Mouse (Mus musculus): ENCODE results near the gene Gdap1l1. TPM values are rescaled to one million over a fixed set of nuclear protein-coding genes. Genes with fewer than 3 reads are reported as not detected.
A peak's percentile ranks its signal among the peaks of the same experiment; 100 is the strongest.

Gdap1l1 gene
- total RNA-seq, 2 experiments from 2014 or later = not detected

DNA sequence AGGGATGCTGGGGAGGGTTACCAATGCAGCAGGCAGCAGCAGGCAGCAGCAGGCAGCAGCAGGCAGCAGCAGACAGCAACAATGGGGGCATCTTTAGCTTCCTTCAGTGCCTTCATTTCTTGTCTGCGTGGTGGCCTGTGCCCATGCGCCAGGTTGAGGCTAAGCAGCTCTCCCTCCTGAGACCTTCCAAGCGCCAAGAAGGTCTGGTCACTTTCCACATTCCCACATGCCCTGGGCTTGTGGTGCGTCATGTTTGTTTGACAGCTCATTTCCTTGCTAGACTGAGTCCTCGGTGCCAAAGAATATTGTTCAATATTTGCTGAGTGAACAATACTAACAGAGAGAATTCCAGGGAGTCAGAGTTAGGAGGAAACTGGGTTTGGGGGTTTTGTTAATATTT lies 55.7 kb downstream of the Gdap1l1 start:
- intact Hi-C loops (cut with DNase I) = no loop called here
- peak in 1 of 2 experiments; percentile 20 for DNase-seq

DNA sequence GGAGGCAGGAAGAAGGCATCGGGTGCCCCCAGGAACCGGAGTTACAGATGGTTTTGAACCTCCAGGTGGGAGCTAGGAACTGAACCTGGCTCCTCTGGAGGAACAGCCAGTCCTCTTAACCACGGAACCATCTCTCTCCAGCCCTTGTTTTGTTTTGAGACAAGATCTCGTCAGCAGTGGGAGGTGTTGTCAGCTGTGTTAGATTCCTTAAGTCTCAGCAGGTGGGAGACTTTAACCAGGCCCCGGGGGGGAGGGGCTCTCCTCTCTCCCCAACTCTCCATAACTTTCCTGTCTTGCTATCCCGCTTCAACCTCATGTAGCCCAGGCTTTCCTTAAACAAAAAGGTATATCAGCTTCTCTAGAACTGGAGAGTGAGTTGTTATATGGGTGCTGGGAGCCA lies 56.2 kb downstream of the Gdap1l1 start:
- intact Hi-C loops (cut with DNase I) = no loop called here

GRCm38 (mm10) chr2:163502219-163502618 lies 63.9 kb downstream of the Gdap1l1 start:
- intact Hi-C loops (cut with DNase I) = no loop called here
- peak; percentile 29 to 51 for DNase-seq

More for the DNA sequence above, 56.2 kb downstream of the Gdap1l1 start:
- DNase-seq = no peak

GRCm38 (mm10) chr2:163503191-163503590 lies 64.9 kb downstream of the Gdap1l1 start:
- intact Hi-C loops (cut with DNase I) = no loop called here
- no peak for DNase-seq

Other genes starting within 250 kb of the Gdap1l1 start
- gene Tox2, start 235.4 kb upstream of the Gdap1l1 start, total RNA-seq (2021) = 1 to 10 TPM; 3.2 to 3.4 TPM
- gene Jph2, start 40.5 kb upstream of the Gdap1l1 start, total RNA-seq (2021) = 100 to 1,000 TPM; 378 to 449 TPM
- 10 to 100 TPM; 21.3 to 24.4 TPM for gene Oser1, start 13.8 kb upstream of the Gdap1l1 start, total RNA-seq (2021)
- gene Fitm2, start 34.2 kb downstream of the Gdap1l1 start, total RNA-seq (2021) = 100 to 1,000 TPM in 1 of 2 experiments, 10 to 100 TPM in 1; 79.2 to 103 TPM
- gene R3hdml, start 53.8 kb downstream of the Gdap1l1 start, total RNA-seq (2021) = not detected
- not detected for gene Hnf4a, start 68.3 kb downstream of the Gdap1l1 start, total RNA-seq (2021)
- 10 to 100 TPM; 13.6 to 14.2 TPM for gene Ttpal, start 163.8 kb downstream of the Gdap1l1 start, total RNA-seq (2021)
- gene Serinc3, start 206.7 kb downstream of the Gdap1l1 start, total RNA-seq (2021) = 100 to 1,000 TPM; 327 to 358 TPM
- gene Pkig, start 219.9 kb downstream of the Gdap1l1 start, total RNA-seq (2021) = 100 to 1,000 TPM; 177 to 195 TPM